Mouse (Mus musculus): ENCODE data around the gene Olfr167. TPM values are rescaled to one million over a fixed set of nuclear protein-coding genes. Genes with fewer than 3 reads are reported as not detected.

The Olfr167 gene
- polyA plus RNA-seq (2012; rRNA removed), result not detected in 2 replicates

DNA sequence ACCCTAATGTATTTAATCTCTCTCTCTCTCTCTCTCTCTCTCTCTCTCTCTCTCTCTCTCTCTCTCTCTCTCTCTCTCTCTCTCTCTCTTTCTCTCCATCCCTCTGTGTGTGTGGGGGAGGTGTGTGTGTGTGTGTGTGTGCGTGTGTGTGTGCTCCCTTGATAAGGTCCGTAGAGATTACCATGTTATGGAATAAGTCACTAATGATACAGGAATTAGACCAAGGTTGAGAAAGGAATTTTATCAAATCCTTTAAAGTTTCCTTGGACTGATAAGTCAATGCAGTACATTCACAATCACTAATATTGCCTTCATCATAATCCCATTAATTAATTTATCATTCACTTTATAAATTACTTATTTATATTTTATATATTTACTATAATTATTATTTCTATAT lies at the start of gene Olfr167:
Olfr167 (minus strand) TSS at position 101 of the 400 bp plus-strand sequence.

DNA sequence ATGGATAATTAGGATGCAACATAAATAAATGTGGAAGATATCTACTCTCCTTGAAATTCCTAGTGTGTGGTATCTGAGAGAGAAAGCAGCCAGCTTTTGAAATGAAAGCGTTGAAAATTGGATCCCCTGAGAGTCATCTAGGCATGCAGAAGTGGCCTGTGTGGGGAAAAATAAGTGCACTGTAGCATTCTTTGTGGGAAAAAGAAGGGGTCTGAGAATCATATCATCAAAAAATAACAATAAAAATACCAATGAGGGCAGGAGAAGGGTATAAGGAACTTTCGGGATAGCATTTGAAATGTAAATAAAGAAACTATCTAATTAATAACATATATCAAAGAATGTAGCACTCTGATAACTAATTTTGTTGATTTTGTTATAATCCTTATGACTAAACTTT lies 49.6 kb upstream of the Olfr167 start, which contains the start of gene Olfr169:
Olfr169 (minus strand) TSS at position 101 of the 400 bp plus-strand sequence.

DNA sequence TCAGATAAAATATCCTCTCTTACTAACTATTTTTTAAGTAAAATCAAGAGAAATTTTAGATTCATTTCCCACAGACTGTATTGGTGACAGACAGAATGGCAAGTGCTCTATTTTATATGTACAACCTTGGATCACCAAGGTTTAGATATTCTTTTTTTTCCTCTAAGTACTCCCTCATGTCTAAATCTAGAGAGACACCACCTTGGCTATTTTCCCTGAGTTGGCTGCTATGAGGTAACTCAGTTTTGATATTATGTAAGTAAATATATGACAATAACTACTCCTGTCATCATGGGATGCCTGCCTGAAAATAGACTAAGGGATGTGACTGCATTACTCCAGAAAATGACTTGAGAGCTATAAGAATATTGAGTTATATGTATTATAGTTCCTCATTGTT lies 13.4 kb upstream of the Olfr167 start, which contains the start of gene Olfr168:
Olfr168 (minus strand) TSS at position 101 of the 400 bp plus-strand sequence.

DNA sequence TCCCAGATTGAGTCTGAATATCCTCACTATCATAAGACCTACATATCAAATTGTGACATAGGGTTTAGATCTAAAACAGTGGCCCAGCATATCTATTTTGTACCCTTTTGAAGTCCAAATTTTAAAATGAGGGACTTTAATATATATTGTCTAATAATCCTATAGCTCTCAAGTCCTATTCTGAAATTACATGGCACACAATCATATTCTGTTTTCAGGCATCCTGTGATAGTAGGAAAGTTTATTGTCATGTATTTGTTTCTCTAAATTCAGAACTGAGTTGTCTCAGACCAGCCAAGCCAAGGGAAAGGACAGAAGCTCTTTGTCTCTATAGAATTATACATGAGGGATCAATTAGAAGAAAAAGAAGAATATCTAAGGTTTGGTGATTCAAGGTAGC lies 38.7 kb downstream of the Olfr167 start, which contains the start of gene Olfr166:
Olfr166 (plus strand) TSS at position 301 of the 400 bp plus-strand sequence.

Other genes with a start within 250 kb of the Olfr167 start
- gene Olfr164, start 208.2 kb downstream of the Olfr167 start, polyA plus RNA-seq (2012; rRNA removed), result not detected in 2 replicates
- 2.3 and 2.4 TPM in 2 replicates for gene Olfr165, start 99.1 kb downstream of the Olfr167 start, polyA plus RNA-seq (2012; rRNA removed)
- gene Olfr166, start 38.6 kb downstream of the Olfr167 start, polyA plus RNA-seq (2012; rRNA removed), result not detected in 2 replicates
- not detected in 2 replicates for gene Olfr168, start 13.3 kb upstream of the Olfr167 start, polyA plus RNA-seq (2012; rRNA removed)
- not detected in 2 replicates for gene Olfr169, start 49.5 kb upstream of the Olfr167 start, polyA plus RNA-seq (2012; rRNA removed)
- not detected in 2 replicates for gene Olfr170, start 89.6 kb upstream of the Olfr167 start, polyA plus RNA-seq (2012; rRNA removed)
- not detected in 2 replicates for gene Olfr171, start 107.7 kb upstream of the Olfr167 start, polyA plus RNA-seq (2012; rRNA removed)
- gene Lamp3, start 184.1 kb upstream of the Olfr167 start, polyA plus RNA-seq (2012; rRNA removed), result not detected in 2 replicates
- gene B3gnt5, start 237.9 kb upstream of the Olfr167 start, polyA plus RNA-seq (2012; rRNA removed), result 4.2 and 6.2 TPM in 2 replicates

Measured in colon, adult 2 months (tissue).